Mouse (Mus musculus) kidney, adult 2 months (tissue): ENCODE data around the gene Ckap2l. TPM values are rescaled to one million over a fixed set of nuclear protein-coding genes. Genes with fewer than 3 reads are reported as not detected.

Experiments used
- DNase-seq: peaks from one replicate; pipeline ENCODE4 v3.0.0; 2021
- H3K27ac ChIP-seq: fragments of 200-500 bp; 2 replicates; pipeline ENCODE4 v1.5.1; 2012; ENCODE audit warnings: low read depth, low read length, control low read depth, inconsistent platforms; ENCODE audit not compliant: insufficient read depth
- H3K27me3 ChIP-seq: fragments of 200-500 bp; replicated peaks from 2 replicates; pipeline ENCODE4 v1.6.1; 2012; ENCODE audit warnings: mild to moderate bottlenecking, moderate library complexity, low read length, inconsistent platforms; ENCODE audit not compliant: control insufficient read depth, insufficient read depth
- H3K36me3 ChIP-seq: fragments of 200-500 bp; 2 replicates; pipeline ENCODE4 v1.6.1; 2012; ENCODE audit warnings: mild to moderate bottlenecking, moderate library complexity, low read length, inconsistent platforms; ENCODE audit not compliant: control insufficient read depth, insufficient read depth
- H3K4me1 ChIP-seq: fragments of 200-500 bp; 2 replicates; pipeline ENCODE4 v1.6.1; 2011; ENCODE audit warnings: low read length; ENCODE audit not compliant: control insufficient read depth, insufficient read depth
- H3K4me3 ChIP-seq: fragments of 200-500 bp; 2 replicates; pipeline ENCODE4 v1.5.1; 2011; ENCODE audit warnings: mild to moderate bottlenecking, low read depth, low read length, control low read depth; ENCODE audit not compliant: insufficient read depth
- CTCF ChIP-seq: fragments of 200-500 bp; conservative IDR thresholded peaks from 2 replicates; pipeline ENCODE4 v1.5.1; 2011; ENCODE audit warnings: low read depth, mild to moderate bottlenecking, control low read depth, low read length, moderate library complexity, mixed read lengths; ENCODE audit not compliant: insufficient read depth, insufficient read length
- POLR2A ChIP-seq: fragments of 200-500 bp; IDR thresholded peaks from one replicate; pipeline ENCODE4 v1.6.1; 2011; ENCODE audit warnings: low read depth, low read length, control low read depth
- WGBS: fragments of 180-500 bp; shearing (Covaris S2); methylation state at CpG from one replicate; pipeline ENCODE4 v1.1.7; 2018; 5-methylcytosine and 5-hydroxymethylcytosine counted together
- polyA plus RNA-seq: library from polyadenylated mRNA; depleted of rRNA; stranded (reverse); fragments of >200 nt; gene quantifications from 2 replicates; pipeline ENCODE4 v1.2.3, GENCODE M21; 2012

The Ckap2l gene
- polyA plus RNA-seq, 1 experiment, result 0.13 TPM

DNA sequence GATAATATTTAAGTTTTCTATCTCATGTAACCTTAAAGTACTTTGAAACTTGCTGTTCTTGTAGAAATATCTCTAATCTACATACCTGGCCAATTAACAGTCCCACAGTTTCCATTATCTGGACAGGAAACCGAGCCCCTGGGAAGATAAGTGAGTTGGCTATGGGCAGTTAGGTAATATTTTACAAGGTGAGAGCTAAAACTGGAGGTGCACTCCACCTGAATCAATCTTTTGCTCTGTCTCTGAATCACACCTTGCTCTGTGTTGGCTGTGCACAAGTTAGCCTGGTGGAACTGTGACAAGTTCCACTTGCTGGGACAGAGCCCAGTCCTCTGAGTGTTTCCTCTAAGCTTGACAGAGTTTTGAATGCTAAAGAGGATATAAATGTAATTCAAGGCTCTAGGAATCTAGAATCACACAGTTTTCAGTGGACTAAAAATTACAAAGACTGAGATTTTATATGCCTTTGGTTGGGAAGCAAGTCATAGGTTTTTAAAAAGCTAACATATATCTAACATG is 25.2 kb upstream of the Ckap2l start:
- Histone ChIP-seq H3K27ac (no peak overlapping the region), H3K36me3 (no peaks in the 10 kb centered on the region), H3K4me1 (no peaks in the 10 kb centered on the region), H3K27me3 (no peaks in the 10 kb centered on the region; the same call in 1 of the 2 replicates), H3K4me3 (no peak overlapping the region)
- TF ChIP-seq CTCF (no peak), POLR2A (no peak)
- WGBS, result 55% methylated on average over 1 of the region's 1 CpGs
- DNase-seq, result no peak

- H3K4me3 ChIP-seq, result no peak overlapping the region
- WGBS, result 74% methylated on average over 8 of the region's 8 CpGs
- H3K27ac ChIP-seq, result no peak overlapping the region
- DNase-seq, result no peak
- H3K4me1 ChIP-seq, result no peaks in the 10 kb centered on the region
- no peak for TF ChIP-seq POLR2A
- TF ChIP-seq CTCF, result no peak
- H3K27me3 ChIP-seq, result no peaks in the 10 kb centered on the region; the same call in 1 of the 2 replicates
- H3K36me3 ChIP-seq, result no peaks in the 10 kb centered on the region
Measured at GRCm38 (mm10) chr2:129320033-129320605, 23.1 kb upstream of the Ckap2l start.

- no peak overlapping the region for H3K4me3 ChIP-seq
- WGBS, result 58% methylated on average over 4 of the region's 4 CpGs
- no peak overlapping the region for H3K27ac ChIP-seq
- H3K4me1 ChIP-seq, result no peaks in the 10 kb centered on the region
- TF ChIP-seq POLR2A (no peak), CTCF (no peak)
- no peak for DNase-seq
- no peaks in the 10 kb centered on the region for H3K27me3 ChIP-seq
- H3K36me3 ChIP-seq, result no peaks in the 10 kb centered on the region
Measured at GRCm38 (mm10) chr2:129315831-129316230, 18.8 kb upstream of the Ckap2l start.

- DNase-seq, result no peak
- no peaks in the 10 kb centered on the region for H3K4me1 ChIP-seq
- TF ChIP-seq POLR2A (no peak), CTCF (no peak)
- H3K4me3 ChIP-seq, result no peak overlapping the region
- no peaks in the 10 kb centered on the region for H3K27me3 ChIP-seq
- H3K27ac ChIP-seq, result no peak overlapping the region
- 81% methylated on average over 6 of the region's 6 CpGs for WGBS
- no peaks in the 10 kb centered on the region for H3K36me3 ChIP-seq
Measured at GRCm38 (mm10) chr2:129314880-129315279, 17.9 kb upstream of the Ckap2l start.

DNA sequence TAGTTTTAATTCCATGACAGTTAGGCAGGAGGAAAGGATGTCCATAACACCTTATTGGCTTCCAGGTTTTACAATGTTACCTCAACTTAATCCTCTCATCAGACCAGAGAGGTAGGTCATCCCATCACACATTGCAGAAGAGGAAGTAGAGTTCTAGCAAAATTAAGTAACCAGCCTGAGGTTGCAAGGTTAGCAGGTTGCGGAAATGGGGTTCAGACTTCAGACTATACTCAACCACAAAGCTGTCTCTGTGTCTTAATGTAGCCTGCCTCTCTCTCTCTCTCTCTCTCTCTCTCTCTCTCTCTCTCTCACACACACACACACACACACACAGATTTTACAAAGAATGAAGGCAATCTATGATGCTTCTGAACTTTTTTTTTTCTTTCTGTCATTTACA is 16.9 kb upstream of the Ckap2l start:
- DNase-seq, result no peak
- no peak overlapping the region for H3K4me3 ChIP-seq
- H3K36me3 ChIP-seq, result no peaks in the 10 kb centered on the region
- no peaks in the 10 kb centered on the region for H3K27me3 ChIP-seq
- WGBS, result 84% methylated on average over 1 of the region's 1 CpGs
- no peak for TF ChIP-seq POLR2A
- no peak for TF ChIP-seq CTCF
- no peaks in the 10 kb centered on the region for H3K4me1 ChIP-seq
- no peak overlapping the region for H3K27ac ChIP-seq

DNA sequence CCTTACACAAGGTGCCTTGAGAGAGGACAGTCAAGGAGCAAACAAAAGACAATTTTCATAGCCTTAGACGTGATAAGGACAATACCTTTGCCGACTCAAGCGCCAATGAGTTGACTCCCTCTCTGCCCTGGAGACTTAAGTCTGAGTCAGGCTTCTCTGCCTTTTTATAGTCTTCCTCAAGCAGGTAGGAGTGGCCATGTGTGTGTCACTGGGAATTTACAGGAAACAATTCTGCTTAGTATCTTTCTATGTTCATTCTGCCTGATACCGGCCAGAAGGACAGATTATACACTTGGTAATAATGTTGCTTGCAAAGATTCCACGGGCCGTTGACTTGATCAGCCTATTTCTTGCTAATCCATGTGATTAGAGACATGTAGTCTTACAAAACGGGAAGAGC is 12.8 kb upstream of the Ckap2l start, which contains the start of gene Il1a:
Il1a (minus strand) TSS at position 137 of the 400 bp plus-strand sequence.
- H3K27me3 ChIP-seq, result no peaks in the 10 kb centered on the region
- TF ChIP-seq POLR2A (no peak), CTCF (no peak)
- no peak within 1 kb of the TSS for H3K4me3 ChIP-seq
- no peak for DNase-seq
- H3K36me3 ChIP-seq, result no peaks in the 10 kb centered on the region
- 88% methylated on average over 7 of the region's 7 CpGs for WGBS
- no peak within 1 kb of the TSS for H3K27ac ChIP-seq
- H3K4me1 ChIP-seq, result no peaks in the 10 kb centered on the region

- Histone ChIP-seq H3K4me1 (no peaks in the 10 kb centered on the region), H3K36me3 (no peaks in the 10 kb centered on the region), H3K27me3 (no peaks in the 10 kb centered on the region), H3K4me3 (no peak overlapping the region), H3K27ac (no peak overlapping the region)
- no peak for TF ChIP-seq POLR2A
- TF ChIP-seq CTCF, result no peak
- DNase-seq, result no peak
- 41% methylated on average over 4 of the region's 4 CpGs for WGBS
Measured at GRCm38 (mm10) chr2:129306020-129306419, 9.0 kb upstream of the Ckap2l start.

DNA sequence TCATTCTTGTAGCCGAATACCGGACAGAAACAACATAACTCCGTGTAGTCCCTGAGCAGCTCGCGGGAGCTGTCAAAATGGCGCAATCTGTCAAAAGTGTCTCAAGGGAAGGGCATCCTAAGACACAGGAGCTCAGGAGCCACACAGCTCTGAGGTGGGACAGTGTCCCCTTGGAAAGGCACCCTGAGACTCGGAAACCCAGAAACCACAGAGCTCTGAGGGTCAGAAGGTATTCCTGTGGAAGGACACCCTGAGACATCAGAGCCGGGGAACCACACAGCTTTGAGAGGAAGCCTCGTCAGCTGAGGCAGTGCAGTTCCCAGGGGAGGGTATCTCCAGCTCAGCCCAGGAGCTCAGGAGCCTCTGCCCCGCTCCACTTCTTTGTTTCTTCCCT is 574 bp upstream of the Ckap2l start:
- Histone ChIP-seq H3K36me3 (no peaks in the 10 kb centered on the region), H3K4me1 (peaks cover 2% of the 10 kb centered on the region; the same call in 1 of the 2 replicates), H3K4me3 (peak overlapping the region; percentile 63), H3K27me3 (no peaks in the 10 kb centered on the region), H3K27ac (peak overlapping the region; percentile 77)
- WGBS, result 1% methylated on average over 10 of the region's 10 CpGs
- no peak for TF ChIP-seq CTCF
- DNase-seq, result no peak
